Mouse (Mus musculus): ENCODE results near the gene Hsdl1. TPM values are rescaled to one million over a fixed set of nuclear protein-coding genes. Genes with fewer than 3 reads are reported as not detected.

Hsdl1 gene
- polyA plus RNA-seq, 1 experiment = 22.2 TPM

GRCm38 (mm10) chr8:119515767-119516166 lies 59.2 kb downstream of the Hsdl1 start:
- H3K4me1 ChIP-seq (ENCODE audit: control insufficient read depth, insufficient read depth, low read length) = no peaks in the 10 kb centered on the region
- no peak for TF ChIP-seq POLR2A (IDR thresholded peaks at IDR 0.05; ENCODE audit: borderline replicate concordance, control insufficient read depth, low read depth, low read length)
- no peak for TF ChIP-seq CTCF (IDR thresholded peaks at IDR 0.05; ENCODE audit: control insufficient read depth, insufficient read depth, low read length)
- no peak overlapping the region for H3K27ac ChIP-seq (ENCODE audit: control insufficient read depth, insufficient read depth, low read depth, low read length, poor library complexity)
- WGBS = 81% methylated on average over 3 of the region's 3 CpGs
- H3K4me3 ChIP-seq (replicated peaks; ENCODE audit: control insufficient read depth, low read depth, low read length) = no peak overlapping the region

GRCm38 (mm10) chr8:119514940-119515339 lies 60.0 kb downstream of the Hsdl1 start:
- no peaks in the 10 kb centered on the region for H3K4me1 ChIP-seq (ENCODE audit: control insufficient read depth, insufficient read depth, low read length)
- H3K27ac ChIP-seq (ENCODE audit: control insufficient read depth, insufficient read depth, low read depth, low read length, poor library complexity) = no peak overlapping the region
- no peak overlapping the region for H3K4me3 ChIP-seq (replicated peaks; ENCODE audit: control insufficient read depth, low read depth, low read length)
- TF ChIP-seq POLR2A (IDR thresholded peaks at IDR 0.05; ENCODE audit: borderline replicate concordance, control insufficient read depth, low read depth, low read length) (no peak), CTCF (IDR thresholded peaks at IDR 0.05; ENCODE audit: control insufficient read depth, insufficient read depth, low read length) (no peak)
- 66% methylated on average over 3 of the region's 3 CpGs for WGBS

- TF ChIP-seq POLR2A (IDR thresholded peaks at IDR 0.05; ENCODE audit: borderline replicate concordance, control insufficient read depth, low read depth, low read length) = no peak
- TF ChIP-seq CTCF (IDR thresholded peaks at IDR 0.05; ENCODE audit: control insufficient read depth, insufficient read depth, low read length) = no peak
- Histone ChIP-seq H3K27ac (ENCODE audit: control insufficient read depth, insufficient read depth, low read depth, low read length, poor library complexity) (no peak overlapping the region), H3K4me3 (replicated peaks; ENCODE audit: control insufficient read depth, low read depth, low read length) (no peak overlapping the region), H3K4me1 (ENCODE audit: control insufficient read depth, insufficient read depth, low read length) (no peaks in the 10 kb centered on the region)
- WGBS = 84% methylated on average over 4 of the region's 4 CpGs
Measured at GRCm38 (mm10) chr8:119513405-119513804, 61.6 kb downstream of the Hsdl1 start.

Other genes with a start within 250 kb of the Hsdl1 start
- gene Hsbp1, start 230.7 kb downstream of the Hsdl1 start, polyA plus RNA-seq (2011; ENCODE audit: insufficient read depth, insufficient read length, low replicate concordance, missing spikeins) = 45.8 and 78.0 TPM in 2 replicates
- gene Mlycd, start 180.3 kb downstream of the Hsdl1 start, polyA plus RNA-seq (2011; ENCODE audit: insufficient read depth, insufficient read length, low replicate concordance, missing spikeins) = 4.7 and 5.9 TPM in 2 replicates
- 5.5 and 6.5 TPM in 2 replicates for gene Osgin1, start 141.1 kb downstream of the Hsdl1 start, polyA plus RNA-seq (2011; ENCODE audit: insufficient read depth, insufficient read length, low replicate concordance, missing spikeins)
- 0.49 TPM in 1 of 2 replicates, not detected in the other for gene Necab2, start 128.5 kb downstream of the Hsdl1 start, polyA plus RNA-seq (2011; ENCODE audit: insufficient read depth, insufficient read length, low replicate concordance, missing spikeins)
- not detected in 2 replicates for gene Slc38a8, start 73.5 kb downstream of the Hsdl1 start, polyA plus RNA-seq (2011; ENCODE audit: insufficient read depth, insufficient read length, low replicate concordance, missing spikeins)
- gene Mbtps1, start 16.4 kb downstream of the Hsdl1 start, polyA plus RNA-seq (2011; ENCODE audit: insufficient read depth, insufficient read length, low replicate concordance, missing spikeins) = 19.7 and 35.3 TPM in 2 replicates
- 0.34 and 0.70 TPM in 2 replicates for gene Dnaaf1, start 52 bp upstream of the Hsdl1 start, polyA plus RNA-seq (2011; ENCODE audit: insufficient read depth, insufficient read length, low replicate concordance, missing spikeins)
- 9.6 and 17.6 TPM in 2 replicates for gene Taf1c, start 30.0 kb upstream of the Hsdl1 start, polyA plus RNA-seq (2011; ENCODE audit: insufficient read depth, insufficient read length, low replicate concordance, missing spikeins)
- not detected in 2 replicates for gene Adad2, start 37.6 kb upstream of the Hsdl1 start, polyA plus RNA-seq (2011; ENCODE audit: insufficient read depth, insufficient read length, low replicate concordance, missing spikeins)
- gene Kcng4, start 60.5 kb upstream of the Hsdl1 start, polyA plus RNA-seq (2011; ENCODE audit: insufficient read depth, insufficient read length, low replicate concordance, missing spikeins) = not detected in 2 replicates
- gene Wfdc1, start 91.2 kb upstream of the Hsdl1 start, polyA plus RNA-seq (2011; ENCODE audit: insufficient read depth, insufficient read length, low replicate concordance, missing spikeins) = not detected in 2 replicates
- not detected in 2 replicates for gene Atp2c2, start 124.8 kb upstream of the Hsdl1 start, polyA plus RNA-seq (2011; ENCODE audit: insufficient read depth, insufficient read length, low replicate concordance, missing spikeins)
- gene Tldc1, start 203.2 kb upstream of the Hsdl1 start, polyA plus RNA-seq (2011; ENCODE audit: insufficient read depth, insufficient read length, low replicate concordance, missing spikeins) = 0.88 and 3.2 TPM in 2 replicates

Measured in bone marrow, adult 2 months (tissue).